Mouse (Mus musculus): Measurements from ENCODE around the gene Rbfox2. TPM values are rescaled to one million over a fixed set of nuclear protein-coding genes. Genes with fewer than 3 reads are reported as not detected.

Rbfox2 gene
- polyA plus RNA-seq, 1 experiment from 2014 or later, result 81.5 TPM

DNA sequence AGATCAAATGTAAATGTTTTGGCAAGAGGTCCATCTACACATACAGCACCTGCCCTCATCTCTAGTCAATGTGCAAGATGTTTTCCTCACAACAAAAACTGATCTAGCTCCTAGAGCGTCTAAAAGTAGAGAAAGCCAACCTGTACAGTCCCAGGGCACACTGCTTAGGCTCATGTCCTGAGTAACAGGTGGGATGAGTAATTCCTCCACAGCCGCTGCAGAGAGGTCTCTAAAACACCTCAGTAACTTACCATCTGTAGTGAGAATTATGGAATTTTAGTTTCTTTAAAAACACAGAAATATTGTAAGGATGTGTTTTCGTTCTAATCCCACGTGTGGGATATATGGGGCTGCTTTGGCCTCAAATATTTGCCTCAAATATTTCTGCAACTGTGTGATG lies 50.0 kb downstream of the Rbfox2 start:
- no peaks in the 10 kb centered on the region for H3K27me3 ChIP-seq (ENCODE audit: control insufficient read depth, insufficient read depth, low read length)
- H3K27ac ChIP-seq (ENCODE audit: low read depth, low read length), result no peak overlapping the region
- 74% methylated on average over 4 of the region's 4 CpGs for WGBS (ENCODE audit: insufficient replicate concordance)
- H3K4me2 ChIP-seq, result peak overlapping the region; percentile 51; the same call in 1 of the 2 replicates
- 0 out of 2 replicates have a peak overlapping the region, but pooled peaks have one; percentile 24 for H3K9ac ChIP-seq (ENCODE audit: low read depth, low read length)
- no peak overlapping the region for H3K4me3 ChIP-seq (ENCODE audit: low read depth, low read length)
- H3K4me1 ChIP-seq (ENCODE audit: control insufficient read depth, insufficient read depth, low read length), result peaks cover 33% of the 10 kb centered on the region
- ATAC-seq (replicated peaks; ENCODE audit: insufficient number of reproducible peaks, low FRiP score, low TSS enrichment), result no peak
- no peaks in the 10 kb centered on the region for H3K9me3 ChIP-seq (replicated peaks; ENCODE audit: control insufficient read depth, low read length)
- H3K36me3 ChIP-seq (ENCODE audit: control insufficient read depth, insufficient read depth, low read length), result no peaks in the 10 kb centered on the region

DNA sequence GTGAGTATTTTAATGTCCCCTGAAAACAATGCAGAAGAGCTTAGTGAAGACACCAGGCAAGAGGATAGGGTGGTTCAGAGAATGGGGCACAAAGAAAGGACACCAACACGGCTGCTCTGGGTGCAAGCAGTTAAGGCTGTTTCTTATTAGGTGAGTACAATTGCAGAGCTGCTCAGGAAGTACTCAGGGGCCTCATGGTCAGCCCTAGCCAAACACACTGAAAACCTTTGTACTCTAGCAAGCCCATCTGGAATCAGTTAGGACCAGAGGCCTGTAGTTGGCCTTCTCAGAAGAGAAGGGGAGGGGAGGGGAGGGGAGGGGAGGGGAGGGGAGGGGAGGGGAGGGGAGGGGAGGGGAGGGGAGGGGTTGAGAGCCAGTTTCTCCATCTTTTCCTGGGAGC lies 52.2 kb downstream of the Rbfox2 start:
- Histone ChIP-seq H3K27me3 (ENCODE audit: control insufficient read depth, insufficient read depth, low read length) (no peaks in the 10 kb centered on the region), H3K36me3 (ENCODE audit: control insufficient read depth, insufficient read depth, low read length) (no peaks in the 10 kb centered on the region), H3K4me2 (no peak overlapping the region), H3K27ac (ENCODE audit: low read depth, low read length) (peak overlapping the region; percentile 67; the same call in 1 of the 2 replicates), H3K4me3 (ENCODE audit: low read depth, low read length) (no peak overlapping the region), H3K9ac (ENCODE audit: low read depth, low read length) (peak overlapping the region; percentile 23; the same call in 1 of the 2 replicates), H3K9me3 (replicated peaks; ENCODE audit: control insufficient read depth, low read length) (no peaks in the 10 kb centered on the region), H3K4me1 (ENCODE audit: control insufficient read depth, insufficient read depth, low read length) (peaks cover 33% of the 10 kb centered on the region)
- ATAC-seq (replicated peaks; ENCODE audit: insufficient number of reproducible peaks, low FRiP score, low TSS enrichment), result no peak
- 12% methylated on average over 1 of the region's 1 CpGs for WGBS (ENCODE audit: insufficient replicate concordance)

DNA sequence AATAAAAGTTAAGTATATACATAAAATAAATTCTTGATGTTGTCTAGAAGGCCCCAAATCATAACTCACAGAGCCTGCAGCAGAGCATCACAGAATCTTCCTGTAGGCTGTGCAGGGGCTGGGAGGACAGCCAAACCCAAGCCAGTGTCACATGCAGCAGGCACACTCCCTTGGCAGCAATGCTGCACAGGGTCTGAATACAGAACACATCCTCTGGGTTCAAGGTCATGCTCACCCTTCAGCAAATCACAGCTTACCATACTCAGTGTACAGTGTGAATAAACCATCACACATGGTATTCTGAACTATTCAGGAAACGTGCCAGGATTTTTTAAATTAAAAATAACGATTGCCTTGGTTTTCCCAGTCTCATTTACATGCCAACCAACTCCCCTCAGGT lies 52.7 kb downstream of the Rbfox2 start:
- ATAC-seq (replicated peaks; ENCODE audit: insufficient number of reproducible peaks, low FRiP score, low TSS enrichment), result no peak
- Histone ChIP-seq H3K4me3 (ENCODE audit: low read depth, low read length) (no peak overlapping the region), H3K9ac (ENCODE audit: low read depth, low read length) (peak overlapping the region; percentile 23; the same call in 1 of the 2 replicates), H3K4me1 (ENCODE audit: control insufficient read depth, insufficient read depth, low read length) (peaks cover 33% of the 10 kb centered on the region), H3K27me3 (ENCODE audit: control insufficient read depth, insufficient read depth, low read length) (no peaks in the 10 kb centered on the region), H3K9me3 (replicated peaks; ENCODE audit: control insufficient read depth, low read length) (no peaks in the 10 kb centered on the region), H3K36me3 (ENCODE audit: control insufficient read depth, insufficient read depth, low read length) (no peaks in the 10 kb centered on the region), H3K27ac (ENCODE audit: low read depth, low read length) (peak overlapping the region; percentile 67; the same call in 1 of the 2 replicates), H3K4me2 (no peak overlapping the region)
- 61% methylated on average over 2 of the region's 2 CpGs for WGBS (ENCODE audit: insufficient replicate concordance)

DNA sequence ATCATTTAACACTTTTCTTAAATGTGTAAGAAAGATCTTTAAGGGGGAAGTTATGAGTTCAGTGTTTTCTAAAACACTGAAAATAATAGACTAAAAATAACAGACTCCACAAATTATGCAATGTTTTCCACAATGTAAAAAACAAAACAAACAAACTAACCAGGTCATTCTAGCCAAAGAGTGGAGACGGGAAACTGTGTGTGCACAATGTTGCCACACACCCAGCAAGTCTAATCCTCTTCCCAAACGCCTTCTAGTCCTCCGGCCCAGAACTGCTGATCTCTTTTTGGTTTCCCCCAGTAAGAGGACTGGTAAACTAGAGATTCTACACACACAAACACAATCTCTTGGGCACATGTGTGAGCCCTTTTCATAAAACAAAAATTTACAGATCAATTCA lies 55.1 kb downstream of the Rbfox2 start:
- H3K4me1 ChIP-seq (ENCODE audit: control insufficient read depth, insufficient read depth, low read length), result peaks cover 19% of the 10 kb centered on the region
- no peak overlapping the region for H3K27ac ChIP-seq (ENCODE audit: low read depth, low read length)
- H3K9me3 ChIP-seq (replicated peaks; ENCODE audit: control insufficient read depth, low read length), result no peaks in the 10 kb centered on the region
- H3K27me3 ChIP-seq (ENCODE audit: control insufficient read depth, insufficient read depth, low read length), result no peaks in the 10 kb centered on the region
- no peak overlapping the region for H3K4me2 ChIP-seq
- H3K4me3 ChIP-seq (ENCODE audit: low read depth, low read length), result no peak overlapping the region
- 83% methylated on average over 3 of the region's 3 CpGs for WGBS (ENCODE audit: insufficient replicate concordance)
- H3K36me3 ChIP-seq (ENCODE audit: control insufficient read depth, insufficient read depth, low read length), result no peaks in the 10 kb centered on the region
- ATAC-seq (replicated peaks; ENCODE audit: insufficient number of reproducible peaks, low FRiP score, low TSS enrichment), result no peak
- no peak overlapping the region for H3K9ac ChIP-seq (ENCODE audit: low read depth, low read length)

DNA sequence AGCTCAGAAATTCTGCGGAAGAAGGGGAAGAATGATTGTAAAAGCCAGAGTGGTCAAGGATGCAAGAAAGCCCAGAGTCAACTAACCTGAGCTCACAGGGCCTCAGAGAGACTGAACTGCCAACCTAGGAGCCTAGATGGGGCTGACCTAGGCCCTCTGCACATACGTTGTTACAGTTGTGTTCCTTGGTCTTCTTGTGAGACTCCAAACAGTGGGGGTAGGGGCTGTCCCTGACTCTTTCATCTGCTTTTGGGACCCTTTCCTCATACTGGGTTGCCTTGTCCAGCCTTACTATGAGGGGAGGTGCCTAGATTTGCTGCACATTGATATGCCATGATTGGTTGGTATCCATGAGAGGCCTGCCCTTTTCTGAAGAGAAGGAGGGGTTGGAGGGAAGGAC lies 56.0 kb downstream of the Rbfox2 start:
- WGBS (ENCODE audit: insufficient replicate concordance), result 89% methylated on average over 2 of the region's 2 CpGs
- no peaks in the 10 kb centered on the region for H3K9me3 ChIP-seq (replicated peaks; ENCODE audit: control insufficient read depth, low read length)
- H3K4me1 ChIP-seq (ENCODE audit: control insufficient read depth, insufficient read depth, low read length), result peaks cover 25% of the 10 kb centered on the region
- H3K27ac ChIP-seq (ENCODE audit: low read depth, low read length), result no peak overlapping the region
- ATAC-seq (replicated peaks; ENCODE audit: insufficient number of reproducible peaks, low FRiP score, low TSS enrichment), result no peak
- H3K36me3 ChIP-seq (ENCODE audit: control insufficient read depth, insufficient read depth, low read length), result no peaks in the 10 kb centered on the region
- H3K9ac ChIP-seq (ENCODE audit: low read depth, low read length), result no peak overlapping the region
- no peak overlapping the region for H3K4me2 ChIP-seq
- no peaks in the 10 kb centered on the region for H3K27me3 ChIP-seq (ENCODE audit: control insufficient read depth, insufficient read depth, low read length)
- no peak overlapping the region for H3K4me3 ChIP-seq (ENCODE audit: low read depth, low read length)

DNA sequence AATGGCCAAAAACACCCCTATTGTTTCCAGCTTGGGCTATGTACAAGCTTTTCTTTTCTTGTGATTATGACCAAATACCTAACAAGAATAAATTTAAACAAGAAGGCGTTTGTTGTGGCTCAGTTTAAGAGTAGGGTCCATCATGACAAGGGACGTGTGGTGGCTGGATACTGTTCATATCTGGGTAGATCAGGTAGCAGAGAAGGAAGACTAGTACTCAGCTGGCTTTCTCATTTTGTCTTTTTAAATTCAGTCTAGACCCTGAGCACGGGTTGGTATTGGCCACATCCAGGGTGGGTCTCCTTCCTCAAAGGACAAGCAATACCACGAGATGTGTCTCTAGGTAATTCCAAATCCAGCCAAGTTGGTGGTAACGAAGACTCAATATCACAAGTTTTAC lies 57.4 kb downstream of the Rbfox2 start:
- Histone ChIP-seq H3K4me3 (ENCODE audit: low read depth, low read length) (no peak overlapping the region), H3K27ac (ENCODE audit: low read depth, low read length) (no peak overlapping the region), H3K9ac (ENCODE audit: low read depth, low read length) (no peak overlapping the region), H3K27me3 (ENCODE audit: control insufficient read depth, insufficient read depth, low read length) (no peaks in the 10 kb centered on the region), H3K4me2 (no peak overlapping the region), H3K36me3 (ENCODE audit: control insufficient read depth, insufficient read depth, low read length) (no peaks in the 10 kb centered on the region), H3K9me3 (replicated peaks; ENCODE audit: control insufficient read depth, low read length) (no peaks in the 10 kb centered on the region), H3K4me1 (ENCODE audit: control insufficient read depth, insufficient read depth, low read length) (peaks cover 33% of the 10 kb centered on the region)
- no peak for ATAC-seq (replicated peaks; ENCODE audit: insufficient number of reproducible peaks, low FRiP score, low TSS enrichment)
- 85% methylated on average over 5 of the region's 5 CpGs for WGBS (ENCODE audit: insufficient replicate concordance)

DNA sequence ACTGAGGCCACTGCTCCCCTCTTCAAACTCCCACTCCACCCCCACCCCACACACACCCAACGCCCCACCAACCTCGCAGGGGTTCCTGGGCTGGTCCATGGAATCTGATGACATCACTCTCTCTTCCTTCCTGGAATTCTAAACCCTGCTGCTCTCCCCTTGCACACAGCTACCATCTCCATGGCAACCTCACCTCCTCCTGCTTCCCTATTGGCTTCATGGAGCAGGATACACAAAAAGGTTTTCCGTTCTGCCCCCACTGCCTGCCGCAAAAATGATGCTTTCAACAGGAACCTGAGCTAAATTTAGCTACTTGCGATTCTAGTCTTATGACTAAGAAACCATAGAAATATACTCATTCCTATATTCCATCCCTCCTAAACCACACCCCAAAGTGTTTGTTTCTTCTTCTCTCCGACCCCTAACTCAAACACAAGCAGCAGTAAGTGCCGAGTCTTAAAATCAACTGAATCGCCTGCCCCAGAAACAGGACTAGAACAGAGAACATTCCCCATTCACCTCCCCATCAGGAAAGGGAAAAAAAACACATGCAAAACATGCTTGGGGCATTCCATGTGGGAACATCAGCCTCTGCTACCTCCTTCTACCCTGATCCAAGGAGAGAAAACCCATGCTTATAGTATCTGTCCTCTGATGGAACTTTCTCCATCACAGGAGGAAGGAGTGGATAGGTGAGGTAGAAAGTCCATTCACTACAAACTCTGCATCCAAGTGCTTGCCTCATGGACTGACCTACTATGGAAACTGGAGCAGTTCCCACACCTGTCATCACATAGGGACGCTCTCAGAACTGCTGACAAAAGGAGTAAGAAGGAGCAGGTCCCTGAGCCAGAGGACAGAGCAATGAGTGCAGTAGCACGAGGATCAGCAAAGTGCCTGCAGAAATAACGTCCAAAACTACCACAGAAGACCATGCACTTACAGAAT lies 61.1 kb downstream of the Rbfox2 start:
- Histone ChIP-seq H3K36me3 (ENCODE audit: control insufficient read depth, insufficient read depth, low read length) (no peaks in the 10 kb centered on the region), H3K27ac (ENCODE audit: low read depth, low read length) (peak overlapping the region; percentile 75), H3K4me3 (ENCODE audit: low read depth, low read length) (no peak overlapping the region), H3K4me1 (ENCODE audit: control insufficient read depth, insufficient read depth, low read length) (peaks cover 34% of the 10 kb centered on the region), H3K27me3 (ENCODE audit: control insufficient read depth, insufficient read depth, low read length) (no peaks in the 10 kb centered on the region), H3K9ac (ENCODE audit: low read depth, low read length) (0 out of 2 replicates have a peak overlapping the region, but pooled peaks have one; percentile 39), H3K9me3 (replicated peaks; ENCODE audit: control insufficient read depth, low read length) (no peaks in the 10 kb centered on the region), H3K4me2 (peak overlapping the region; percentile 51)
- peak; percentile 71; the same call in 1 of the 2 replicates for ATAC-seq (replicated peaks; ENCODE audit: insufficient number of reproducible peaks, low FRiP score, low TSS enrichment)
- 13% methylated on average over 11 of the region's 11 CpGs for WGBS (ENCODE audit: insufficient replicate concordance)

DNA sequence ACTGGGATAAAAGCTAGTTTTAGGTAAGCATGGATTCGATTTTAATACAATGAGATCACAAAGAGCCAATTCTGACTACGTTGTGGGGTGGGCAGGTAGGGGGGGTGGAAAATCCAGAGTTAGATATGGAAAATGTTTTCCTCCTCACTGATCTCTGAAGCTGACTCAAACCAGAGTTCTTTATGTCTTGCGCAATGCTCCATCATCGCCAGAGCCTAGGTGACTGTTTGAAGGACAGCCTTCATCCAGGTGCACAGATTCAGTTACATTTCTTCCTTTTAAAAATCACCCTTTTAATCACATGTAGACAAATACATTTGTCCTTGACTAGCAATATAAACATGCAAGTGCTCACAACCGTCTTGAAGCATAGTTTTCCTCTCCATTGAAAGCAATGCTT lies 62.2 kb downstream of the Rbfox2 start:
- H3K9ac ChIP-seq (ENCODE audit: low read depth, low read length), result no peak overlapping the region
- H3K4me2 ChIP-seq, result no peak overlapping the region
- H3K36me3 ChIP-seq (ENCODE audit: control insufficient read depth, insufficient read depth, low read length), result no peaks in the 10 kb centered on the region
- WGBS (ENCODE audit: insufficient replicate concordance), result 71% methylated on average over 5 of the region's 5 CpGs
- H3K4me1 ChIP-seq (ENCODE audit: control insufficient read depth, insufficient read depth, low read length), result peaks cover 34% of the 10 kb centered on the region
- H3K9me3 ChIP-seq (replicated peaks; ENCODE audit: control insufficient read depth, low read length), result no peaks in the 10 kb centered on the region
- no peak for ATAC-seq (replicated peaks; ENCODE audit: insufficient number of reproducible peaks, low FRiP score, low TSS enrichment)
- no peak overlapping the region for H3K4me3 ChIP-seq (ENCODE audit: low read depth, low read length)
- no peaks in the 10 kb centered on the region for H3K27me3 ChIP-seq (ENCODE audit: control insufficient read depth, insufficient read depth, low read length)
- no peak overlapping the region for H3K27ac ChIP-seq (ENCODE audit: low read depth, low read length)
